In genomic region chr7:139392106-139392505, GRCm38 (mm10) we compare ENCODE assay signal across 16 mouse cellular contexts. TPM values are rescaled to one million over a fixed set of nuclear protein-coding genes. Genes with fewer than 3 reads are reported as not detected.
A peak's percentile ranks its signal among the peaks of the same experiment; 100 is the strongest.
DNase-seq lines count a peak whose midpoint lies in the region; ATAC-seq lines count a peak whose summit lies in the region.
"Had no signal": no experiment of that assay in that cellular context is flagged by ENCODE, and none has a peak within 500 bp of the region (broad histone marks: within the 10 kb centered on the region; RNA-seq: fewer than 3 reads in every experiment).

No protein-coding gene starts in this region.

- H3K9ac ChIP-seq in embryonic facial prominence, embryonic 13.5 days: peak overlapping the region; percentile 51; the same call in 1 of the 2 replicates
- no peak overlapping the region for H3K9ac ChIP-seq in heart, embryonic 15.5 days
- no peak overlapping the region for H3K9ac ChIP-seq in intestine, embryonic 15.5 days
- H3K9ac ChIP-seq: hindbrain, embryonic 14.5 days; liver, embryonic 12.5 days; neural tube, embryonic 12.5 days had no signal

- no peaks in the 10 kb centered on the region for H3K27me3 ChIP-seq in embryonic facial prominence, embryonic 13.5 days
- no peaks in the 10 kb centered on the region for H3K27me3 ChIP-seq in embryonic facial prominence, embryonic 10.5 days (replicated peaks; ENCODE audit: low read depth, poor library complexity, severe bottlenecking)
- H3K27me3 ChIP-seq in heart, embryonic 15.5 days: no peaks in the 10 kb centered on the region
- no peaks in the 10 kb centered on the region for H3K27me3 ChIP-seq in intestine, embryonic 15.5 days (replicated peaks)
- H3K27me3 ChIP-seq: liver, embryonic 12.5 days; neural tube, embryonic 12.5 days had no signal

- no peaks in the 10 kb centered on the region for H3K36me3 ChIP-seq in embryonic facial prominence, embryonic 13.5 days
- H3K36me3 ChIP-seq in embryonic facial prominence, embryonic 10.5 days (replicated peaks): no peaks in the 10 kb centered on the region
- H3K36me3 ChIP-seq in heart, embryonic 15.5 days: no peaks in the 10 kb centered on the region
- H3K36me3 ChIP-seq in intestine, embryonic 15.5 days: no peaks in the 10 kb centered on the region
- H3K36me3 ChIP-seq: limb, embryonic 10.5 days; liver, embryonic 12.5 days; neural tube, embryonic 12.5 days had no signal

- peaks cover 45% of the 10 kb centered on the region for H3K4me1 ChIP-seq in embryonic facial prominence, embryonic 13.5 days
- H3K4me1 ChIP-seq in embryonic facial prominence, embryonic 10.5 days: peaks cover 42% of the 10 kb centered on the region
- peaks cover 60% of the 10 kb centered on the region for H3K4me1 ChIP-seq in heart, embryonic 15.5 days (replicated peaks)
- peaks cover 45% of the 10 kb centered on the region for H3K4me1 ChIP-seq in brown adipose tissue, adult 24 weeks (ENCODE audit: control insufficient read depth, insufficient read depth, insufficient read length, low read length)
- H3K4me1 ChIP-seq in intestine, embryonic 15.5 days (replicated peaks): peaks cover 43% of the 10 kb centered on the region

- WGBS in embryonic facial prominence, embryonic 13.5 days: 77% methylated on average over 2 of the region's 2 CpGs
- 83% methylated on average over 2 of the region's 2 CpGs for WGBS in embryonic facial prominence, embryonic 10.5 days
- WGBS in heart, embryonic 15.5 days: 77% methylated on average over 2 of the region's 2 CpGs
- WGBS in intestine, embryonic 15.5 days: 76% methylated on average over 2 of the region's 2 CpGs

- no peak for DNase-seq in embryonic facial prominence, embryonic 10.5 days (ENCODE audit: low spot score)
- no peak for DNase-seq in heart, postnatal 4 days
- no peak for DNase-seq in ovary, adult 18-20 months (ENCODE audit: low spot score)
- DNase-seq: gastrocnemius, postnatal 25 days; kidney, adult 9 months; right cerebral cortex, postnatal 25 days; thymus, adult 2 months had no signal

- ATAC-seq in embryonic facial prominence, embryonic 13.5 days (ENCODE audit: insufficient number of reproducible peaks, insufficient read depth, low FRiP score, low TSS enrichment, low read depth): no peak
- no peak for ATAC-seq in heart, embryonic 15.5 days (replicated peaks; ENCODE audit: insufficient number of reproducible peaks, insufficient read depth, low FRiP score, low read depth)
- no peak for ATAC-seq in intestine, embryonic 15.5 days
- ATAC-seq: liver, embryonic 12.5 days had no signal

- no peak overlapping the region for H3K4me3 ChIP-seq in embryonic facial prominence, embryonic 13.5 days
- H3K4me3 ChIP-seq in embryonic facial prominence, embryonic 10.5 days: no peak overlapping the region
- no peak overlapping the region for H3K4me3 ChIP-seq in heart, embryonic 15.5 days
- H3K4me3 ChIP-seq in brown adipose tissue, adult 24 weeks (ENCODE audit: insufficient read depth, low read depth, low read length): no peak overlapping the region
- H3K4me3 ChIP-seq in intestine, embryonic 15.5 days (replicated peaks): no peak overlapping the region
- H3K4me3 ChIP-seq: limb, embryonic 10.5 days; liver, embryonic 12.5 days; neural tube, embryonic 12.5 days had no signal

- peak overlapping the region; percentile 72; the same call in 1 of the 2 replicates for H3K4me2 ChIP-seq in embryonic facial prominence, embryonic 13.5 days
- H3K4me2 ChIP-seq in heart, embryonic 15.5 days: peak overlapping the region; percentile 63
- H3K4me2 ChIP-seq in intestine, embryonic 15.5 days (replicated peaks): 0 out of 2 replicates have a peak overlapping the region, but pooled peaks have one; percentile 14
- H3K4me2 ChIP-seq: hindbrain, embryonic 14.5 days; liver, embryonic 12.5 days; neural tube, embryonic 12.5 days had no signal

- no peaks in the 10 kb centered on the region for H3K9me3 ChIP-seq in embryonic facial prominence, embryonic 13.5 days
- H3K9me3 ChIP-seq in embryonic facial prominence, embryonic 10.5 days: no peaks in the 10 kb centered on the region
- H3K9me3 ChIP-seq in heart, embryonic 15.5 days (replicated peaks): no peaks in the 10 kb centered on the region
- H3K9me3 ChIP-seq in intestine, embryonic 15.5 days: no peaks in the 10 kb centered on the region
- H3K9me3 ChIP-seq: limb, embryonic 10.5 days; liver, embryonic 12.5 days; neural tube, embryonic 12.5 days had no signal

- no peak overlapping the region for H3K27ac ChIP-seq in embryonic facial prominence, embryonic 13.5 days
- H3K27ac ChIP-seq in embryonic facial prominence, embryonic 10.5 days (replicated peaks): no peak overlapping the region
- peak overlapping the region; percentile 53; the same call in 1 of the 2 replicates for H3K27ac ChIP-seq in heart, embryonic 15.5 days
- H3K27ac ChIP-seq in brown adipose tissue, adult 24 weeks (replicated peaks; ENCODE audit: low read depth, low read length): peak overlapping the region; percentile 70; the same call in 1 of the 2 replicates
- H3K27ac ChIP-seq in intestine, embryonic 15.5 days: no peak overlapping the region
- H3K27ac ChIP-seq: hindbrain, embryonic 14.5 days; limb, embryonic 10.5 days; liver, embryonic 12.5 days; macrophage; neural tube, embryonic 12.5 days had no signal

RNA-seq across cellular contexts. Expression of gene Inpp5a, which starts 3.2 kb away (rescaled TPM):
- polyA plus RNA-seq in embryonic facial prominence, embryonic 13.5 days (2015; fragmentation: Nextera tagmentation; extraction: Ambion mirVana): 24.4 and 24.9 TPM in 2 replicates
- polyA plus RNA-seq in embryonic facial prominence, embryonic 10.5 days (2016; fragmentation: Nextera tagmentation; extraction: Ambion mirVana): 15.6 and 16.8 TPM in 2 replicates
- 53.4 and 58.4 TPM in 2 replicates for polyA plus RNA-seq in heart, embryonic 15.5 days (2015; fragmentation: Nextera tagmentation; extraction: Ambion mirVana)
- 100 to 1,000 TPM; 183 to 186 TPM for total RNA-seq in heart, postnatal 4 days (2021)
- 31.6 and 42.3 TPM in 2 replicates for polyA plus RNA-seq in brown adipose tissue, adult 24 weeks (2012; ENCODE audit: insufficient read depth, insufficient read length, missing spikeins)
- 33.1 and 35.5 TPM in 2 replicates for polyA plus RNA-seq in intestine, embryonic 15.5 days (2015; fragmentation: Nextera tagmentation; extraction: Ambion mirVana)

Comparison
In these comparisons a context has a peak if more than half of its experiments do, and no peak if none do; other contexts are left out.
1. H3K27ac ChIP-seq: peak in heart, embryonic 15.5 days (single experiment) and brown adipose tissue, adult 24 weeks (single experiment); none in embryonic facial prominence, embryonic 13.5 days (single experiment), embryonic facial prominence, embryonic 10.5 days (single experiment) and intestine, embryonic 15.5 days (single experiment).
2. H3K4me2 ChIP-seq: peak in every context shown above with its lines; median percentile 72 in embryonic facial prominence, embryonic 13.5 days; 63 in heart, embryonic 15.5 days; 14 in intestine, embryonic 15.5 days.